Mouse (Mus musculus) fibroblast of lung, adult 2 months (primary cell): ENCODE results near the gene Mrgpra1.
"Not testable (repeated sequence)": the region's sequence is repeated elsewhere in the genome, so short reads cannot be mapped to it uniquely, and the experiment has no call there.

Experiments
- DNase-seq: peaks from one replicate; pipeline ENCODE4 v3.0.0-alpha.2; 2011; ENCODE audit warnings: low read depth

Gene Mrgpra1

DNA sequence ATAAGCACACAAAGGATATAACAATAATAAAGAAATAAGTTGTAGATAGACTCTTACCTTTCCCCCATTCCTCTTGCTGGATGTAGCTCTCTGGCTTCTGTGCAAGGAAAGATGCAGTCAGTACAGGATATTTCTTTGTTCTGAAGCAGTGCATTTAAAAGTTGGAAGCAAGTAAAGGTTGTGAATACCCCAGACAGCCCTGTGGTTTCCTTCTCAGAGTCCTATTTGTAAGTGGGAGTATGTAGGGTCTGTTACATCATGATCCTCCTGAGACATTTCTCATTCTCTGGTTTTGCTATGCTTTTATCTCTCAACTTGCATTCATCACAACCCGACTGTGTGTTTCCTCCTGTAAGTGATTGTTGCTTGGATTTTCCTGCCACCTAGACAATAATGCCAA is at the start of gene Mrgpra1:
Mrgpra1 (minus strand) TSS at position 101 of the 400 bp plus-strand sequence.
- no peak for DNase-seq

DNA sequence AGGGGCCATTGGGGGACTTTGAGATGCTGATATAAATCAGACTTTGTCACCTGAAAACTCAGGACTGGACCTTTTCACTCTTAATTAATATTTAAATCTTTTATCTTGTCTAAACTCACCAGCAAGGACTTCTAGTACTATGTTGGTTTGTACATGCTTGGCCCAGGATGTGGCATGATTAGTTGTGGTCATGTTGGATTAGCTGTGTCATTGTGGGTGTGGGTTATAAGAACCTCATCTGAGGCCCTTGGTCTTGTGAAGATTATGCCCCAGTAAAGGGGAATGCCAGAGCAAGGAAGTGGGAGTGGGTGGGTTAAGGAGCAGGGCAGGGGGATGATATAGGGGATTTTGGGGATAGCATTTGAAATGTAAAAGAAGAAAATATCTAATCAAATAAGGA is 47.1 kb upstream of the Mrgpra1 start:
- no peak for DNase-seq

DNA sequence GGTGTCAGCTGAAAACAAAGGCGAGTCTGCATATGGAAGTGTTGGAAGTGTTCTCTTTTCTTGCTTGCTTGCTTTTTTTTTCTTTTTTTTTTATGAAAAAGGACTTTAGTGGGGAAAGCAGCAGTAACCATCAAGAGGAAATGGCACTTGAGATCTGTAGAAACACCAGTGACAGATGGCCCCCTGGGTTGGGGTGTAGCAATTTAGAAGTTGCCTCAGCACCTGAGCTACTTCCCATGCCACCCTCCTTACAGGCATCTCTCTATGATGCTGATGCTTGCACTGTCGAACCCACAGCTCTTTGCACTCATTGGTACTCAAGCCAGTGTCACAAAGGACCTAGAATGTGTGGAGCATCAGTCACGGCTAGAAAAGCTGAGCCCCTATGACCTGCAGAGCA is 5.6 kb downstream of the Mrgpra1 start:
- DNase-seq = no peak

DNA sequence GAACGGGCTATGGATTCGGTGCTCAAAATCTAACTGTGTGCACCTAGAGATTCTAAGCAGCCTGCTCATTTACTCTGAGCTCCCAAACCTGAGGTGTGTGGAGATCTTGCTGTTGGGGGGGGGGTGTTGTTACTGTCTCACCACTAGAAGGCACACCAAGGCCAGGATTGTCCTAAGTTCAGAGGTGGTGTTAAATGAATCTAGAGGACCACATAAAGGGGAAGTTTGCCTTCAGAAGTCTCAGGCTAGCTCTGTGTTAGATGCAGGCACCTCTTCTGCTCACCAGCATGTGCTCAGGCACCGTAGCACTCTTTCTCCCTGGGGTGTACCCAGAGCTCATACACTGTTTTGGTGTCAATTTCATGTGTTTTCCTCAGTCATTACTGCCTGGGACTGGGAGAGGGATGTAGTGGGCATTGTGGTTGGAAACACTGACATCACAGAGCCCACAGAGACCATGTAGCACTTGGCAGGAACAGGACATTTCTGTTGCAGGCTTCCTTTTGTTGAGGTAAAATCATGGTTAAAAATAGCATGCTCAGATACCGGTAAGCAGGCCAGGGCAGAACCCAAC is 8.0 kb downstream of the Mrgpra1 start:
- no peak for DNase-seq

DNA sequence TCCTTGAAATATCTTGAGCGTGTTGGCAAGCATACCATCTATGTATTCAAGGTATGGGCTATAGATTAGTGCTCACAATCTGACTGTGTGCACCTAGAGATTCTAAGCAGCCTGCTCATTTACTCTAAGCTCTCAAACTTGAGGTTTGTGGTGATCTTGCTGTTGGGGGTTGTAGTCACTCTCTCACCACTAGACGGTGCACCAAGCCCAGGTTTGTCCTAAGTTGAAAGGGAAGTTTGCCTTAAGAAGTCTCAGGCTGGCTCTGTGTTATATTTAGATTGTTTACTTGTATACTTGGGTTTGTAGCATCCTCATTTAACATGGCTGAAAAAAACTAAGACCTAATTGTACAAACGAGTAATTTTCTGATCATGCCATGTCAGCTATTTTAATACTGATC is 12.2 kb downstream of the Mrgpra1 start:
- not testable (repeated sequence) for DNase-seq

DNA sequence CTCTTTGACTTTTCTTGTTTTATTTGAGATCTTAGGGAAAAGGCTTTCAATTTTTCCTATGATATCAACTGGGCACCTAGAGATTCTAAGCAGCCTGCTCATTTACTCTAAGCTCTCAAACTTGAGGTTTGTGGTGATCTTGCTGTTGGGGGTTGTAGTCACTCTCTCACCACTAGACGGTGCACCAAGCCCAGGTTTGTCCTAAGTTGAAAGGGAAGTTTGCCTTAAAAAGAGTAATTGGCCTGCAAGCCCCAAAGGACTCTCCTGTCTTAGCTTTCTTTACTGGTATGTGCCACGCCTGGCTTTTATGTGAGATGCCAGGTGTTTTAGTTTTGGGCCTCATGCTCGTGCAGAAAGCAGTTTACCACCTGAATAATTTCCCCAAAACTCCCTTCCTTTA is 12.7 kb downstream of the Mrgpra1 start:
- not testable (repeated sequence) for DNase-seq

DNA sequence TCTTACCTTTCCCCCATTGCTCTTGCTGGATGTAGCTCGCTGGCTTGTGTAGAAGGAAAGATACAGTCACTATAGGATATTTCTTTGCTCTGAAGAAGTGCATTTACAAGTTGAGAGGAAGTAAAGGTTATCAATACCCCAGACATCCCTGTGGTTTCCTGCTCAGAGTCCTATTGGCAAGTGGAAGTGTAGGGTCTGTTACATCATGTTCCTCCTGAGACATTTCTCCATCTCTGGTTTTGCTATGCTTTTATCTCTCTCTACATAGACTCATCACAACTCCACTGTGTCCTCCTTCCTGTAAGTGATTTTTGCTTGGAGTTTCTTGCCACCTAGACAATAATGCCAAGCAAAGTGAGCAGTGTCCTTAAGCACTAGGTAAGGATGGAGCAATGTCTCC is 35.7 kb downstream of the Mrgpra1 start:
- no peak for DNase-seq

DNA sequence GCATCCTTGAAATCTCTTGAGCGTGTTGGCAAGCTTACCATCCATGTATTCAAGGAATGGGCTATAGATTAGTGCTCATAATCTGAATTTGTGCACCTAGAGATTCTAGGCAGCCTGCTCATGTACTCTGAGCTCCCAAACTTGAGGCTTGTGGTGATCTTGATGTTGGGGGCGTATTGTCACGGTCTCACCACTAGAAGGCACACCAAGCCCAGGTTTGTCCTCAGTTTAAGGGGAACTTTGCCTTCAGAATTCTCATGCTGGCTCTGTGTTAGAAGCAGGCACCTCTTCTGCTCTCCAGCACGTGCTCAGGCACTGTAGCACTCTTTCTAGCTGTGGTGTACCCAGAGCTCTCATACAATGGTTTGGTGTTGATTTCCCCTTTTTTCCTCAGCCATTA is 41.8 kb downstream of the Mrgpra1 start:
- DNase-seq = no peak

DNA sequence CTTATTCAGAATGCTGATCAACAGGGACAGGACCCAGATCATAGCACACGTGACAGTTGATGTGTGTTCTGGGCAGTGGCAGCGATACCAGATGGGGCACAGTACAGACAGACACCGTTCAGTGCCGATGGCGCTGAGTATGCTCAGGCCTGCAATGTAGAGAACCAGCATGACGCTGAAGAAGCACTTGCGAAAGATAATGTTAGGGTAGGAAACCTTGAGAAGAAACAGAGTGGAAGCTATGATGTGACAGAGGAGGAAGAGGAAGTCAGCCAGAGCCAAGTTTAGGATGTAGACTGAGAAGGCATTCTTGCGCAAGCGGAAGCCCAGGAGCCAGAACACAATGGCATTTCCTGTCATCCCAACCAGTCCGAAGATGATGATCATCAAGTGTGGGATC is 44.2 kb downstream of the Mrgpra1 start:
- no peak for DNase-seq

DNA sequence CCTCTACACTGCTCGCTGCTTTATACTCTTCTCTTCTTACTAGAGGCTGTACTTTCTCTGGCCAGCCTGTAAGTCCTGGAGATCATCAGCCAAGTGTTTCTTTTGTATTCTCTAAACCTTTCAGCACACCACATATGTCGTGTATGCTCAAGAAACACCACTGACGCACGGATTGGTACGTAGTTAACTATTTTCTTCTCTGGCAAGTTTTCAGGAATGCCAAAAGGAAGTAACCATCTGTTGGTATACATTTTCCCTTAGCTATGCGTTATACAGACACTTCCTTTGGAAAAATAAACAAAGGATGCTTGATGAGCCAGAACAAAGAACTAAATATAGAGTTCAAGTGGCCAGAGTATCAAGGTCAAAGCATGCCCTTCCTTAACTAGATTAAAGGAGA is 49.4 kb downstream of the Mrgpra1 start:
- not testable (repeated sequence) for DNase-seq

DNA sequence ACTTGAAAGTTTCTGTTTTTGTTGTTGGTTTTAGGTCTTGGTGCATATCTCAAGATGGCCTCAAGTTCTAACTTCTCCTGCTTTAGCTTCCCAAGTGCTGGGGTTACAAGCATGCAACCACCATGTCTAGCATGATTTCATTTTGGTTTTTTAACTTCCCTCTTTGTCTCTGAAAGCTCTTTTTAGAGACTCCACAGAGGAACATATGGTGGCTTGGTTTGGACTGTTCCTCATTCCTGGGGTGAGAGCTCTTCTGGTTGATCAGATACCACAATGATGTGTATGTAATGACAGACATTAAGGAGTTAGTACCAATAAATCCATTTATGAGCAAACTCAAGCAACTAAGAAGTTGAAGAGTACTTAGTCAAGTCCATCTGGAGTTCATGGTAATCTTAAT is 54.4 kb downstream of the Mrgpra1 start:
- DNase-seq = not testable (repeated sequence)
